Mouse (Mus musculus) hindbrain, embryonic 11.5 days (tissue): ENCODE measurements around the gene Taar7d. TPM values are rescaled to one million over a fixed set of nuclear protein-coding genes. Genes with fewer than 3 reads are reported as not detected.

Experiments used
- ATAC-seq: fragments of 200-750 bp; cut with Nextera tagmentation; 2 replicates; pipeline ENCODE4 v1.8.0; 2017; ENCODE audit warnings: mild to moderate bottlenecking, moderate TSS enrichment, moderate library complexity; ENCODE audit not compliant: low FRiP score
- DNase-seq: peaks from one replicate; pipeline ENCODE4 v3.0.0-alpha.2; 2015; ENCODE audit warnings: low spot score
- H3K27ac ChIP-seq: fragments of 300-500 bp; sonication (generic); 2 replicates; pipeline ENCODE4 v1.5.1; 2014; ENCODE audit warnings: mild to moderate bottlenecking, low read depth, low read length
- H3K27me3 ChIP-seq: fragments of 300-500 bp; sonication (generic); 2 replicates; pipeline ENCODE4 v1.6.1; 2014; ENCODE audit warnings: mild to moderate bottlenecking, low read length, moderate library complexity, mixed read lengths; ENCODE audit not compliant: control insufficient read depth, insufficient read depth
- H3K36me3 ChIP-seq: fragments of 300-500 bp; sonication (generic); 2 replicates; pipeline ENCODE4 v1.6.1; 2014; ENCODE audit warnings: mild to moderate bottlenecking, low read length, moderate library complexity, mixed read lengths; ENCODE audit not compliant: control insufficient read depth, insufficient read depth
- H3K4me1 ChIP-seq: fragments of 300-500 bp; sonication (generic); replicated peaks from 2 replicates; pipeline ENCODE4 v1.6.1; 2014; ENCODE audit warnings: low read length, mixed read lengths; ENCODE audit not compliant: control insufficient read depth, insufficient read depth
- H3K4me2 ChIP-seq: fragments of 300-500 bp; sonication (generic); replicated peaks from 2 replicates; pipeline ENCODE4 v1.6.1; 2014; ENCODE audit warnings: mild to moderate bottlenecking, low read depth, low read length
- H3K4me3 ChIP-seq: fragments of 300-500 bp; sonication (generic); 2 replicates; pipeline ENCODE4 v1.5.1; 2014; ENCODE audit warnings: low read depth, low read length
- H3K9ac ChIP-seq: fragments of 300-500 bp; sonication (generic); 2 replicates; pipeline ENCODE4 v1.6.1; 2014; ENCODE audit warnings: low read depth, low read length
- H3K9me3 ChIP-seq: fragments of 300-500 bp; sonication (generic); 2 replicates; pipeline ENCODE4 v1.6.1; 2016; ENCODE audit warnings: low read length; ENCODE audit not compliant: control insufficient read depth
- WGBS: fragments of 180-500 bp; shearing (Covaris S2); extraction: QIAGEN DNeasy Blood & Tissue Kit; methylation state at CpG from one replicate; pipeline ENCODE4 v1.1.7; 2014; 5-methylcytosine and 5-hydroxymethylcytosine counted together
- polyA plus RNA-seq: library from polyadenylated mRNA; unstranded; fragments of >200 nt; fragmentation: Nextera tagmentation; extraction: Ambion mirVana; gene quantifications from 2 replicates; pipeline ENCODE4 v1.2.1, GENCODE M21; 2014

Taar7d gene
- not detected in 2 replicates for polyA plus RNA-seq

DNA sequence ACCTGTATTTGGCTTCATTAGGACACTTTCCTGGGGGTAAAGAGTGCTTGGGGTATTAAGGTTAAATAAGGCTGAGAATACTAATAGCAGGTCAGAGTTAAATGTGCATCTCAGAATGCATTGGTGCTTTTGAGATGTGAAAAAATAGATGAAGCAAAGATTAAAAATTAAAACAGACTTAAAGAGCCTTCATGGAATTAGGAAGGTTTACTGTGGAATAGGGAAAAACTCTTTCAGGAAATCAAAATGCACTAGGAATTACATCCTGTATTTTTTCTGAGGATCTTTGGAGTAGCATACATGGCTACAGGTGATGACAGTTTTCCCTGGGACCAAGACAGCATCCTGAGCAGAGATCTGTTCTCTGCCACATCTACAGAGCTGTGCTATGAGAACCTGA lies at the start of gene Taar7d:
Gene Taar7d (plus strand): TSS at position 301 of the 400 bp plus-strand sequence.
- Histone ChIP-seq H3K9me3 (no peaks in the 10 kb centered on the region), H3K4me2 (no peak within 1 kb of the TSS), H3K9ac (no peak within 1 kb of the TSS), H3K27ac (no peak within 1 kb of the TSS), H3K4me3 (no peak within 1 kb of the TSS), H3K27me3 (no peaks in the 10 kb centered on the region), H3K4me1 (no peaks in the 10 kb centered on the region), H3K36me3 (no peaks in the 10 kb centered on the region)
- DNase-seq (no peak), ATAC-seq (no peak)

DNA sequence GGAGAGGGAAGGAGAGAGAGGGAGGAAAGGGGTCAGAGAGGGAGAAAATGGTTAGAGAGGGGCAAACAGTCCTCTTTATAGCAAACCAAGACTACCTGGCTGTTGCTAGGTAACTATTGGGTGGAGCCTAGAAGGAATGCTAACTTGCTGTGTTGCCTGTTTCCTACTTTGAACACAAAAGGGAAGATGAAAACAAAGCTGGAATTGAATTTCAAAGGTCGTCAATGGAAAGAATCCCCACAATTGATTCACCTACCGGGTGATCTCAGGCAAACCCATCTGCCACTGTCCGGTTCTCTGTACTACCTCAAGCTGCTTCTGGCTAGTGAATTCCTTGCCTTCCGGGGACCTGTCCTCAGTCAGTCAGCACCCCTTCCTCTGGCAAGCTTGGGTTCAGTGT lies 49.1 kb upstream of the Taar7d start:
- Histone ChIP-seq H3K27ac (no peak overlapping the region), H3K9me3 (no peaks in the 10 kb centered on the region), H3K4me1 (no peaks in the 10 kb centered on the region), H3K36me3 (no peaks in the 10 kb centered on the region), H3K9ac (no peak overlapping the region), H3K4me2 (no peak overlapping the region), H3K4me3 (no peak overlapping the region), H3K27me3 (no peaks in the 10 kb centered on the region)
- DNase-seq (no peak), ATAC-seq (no peak)
- 45% methylated on average over 4 of the region's 4 CpGs for WGBS

DNA sequence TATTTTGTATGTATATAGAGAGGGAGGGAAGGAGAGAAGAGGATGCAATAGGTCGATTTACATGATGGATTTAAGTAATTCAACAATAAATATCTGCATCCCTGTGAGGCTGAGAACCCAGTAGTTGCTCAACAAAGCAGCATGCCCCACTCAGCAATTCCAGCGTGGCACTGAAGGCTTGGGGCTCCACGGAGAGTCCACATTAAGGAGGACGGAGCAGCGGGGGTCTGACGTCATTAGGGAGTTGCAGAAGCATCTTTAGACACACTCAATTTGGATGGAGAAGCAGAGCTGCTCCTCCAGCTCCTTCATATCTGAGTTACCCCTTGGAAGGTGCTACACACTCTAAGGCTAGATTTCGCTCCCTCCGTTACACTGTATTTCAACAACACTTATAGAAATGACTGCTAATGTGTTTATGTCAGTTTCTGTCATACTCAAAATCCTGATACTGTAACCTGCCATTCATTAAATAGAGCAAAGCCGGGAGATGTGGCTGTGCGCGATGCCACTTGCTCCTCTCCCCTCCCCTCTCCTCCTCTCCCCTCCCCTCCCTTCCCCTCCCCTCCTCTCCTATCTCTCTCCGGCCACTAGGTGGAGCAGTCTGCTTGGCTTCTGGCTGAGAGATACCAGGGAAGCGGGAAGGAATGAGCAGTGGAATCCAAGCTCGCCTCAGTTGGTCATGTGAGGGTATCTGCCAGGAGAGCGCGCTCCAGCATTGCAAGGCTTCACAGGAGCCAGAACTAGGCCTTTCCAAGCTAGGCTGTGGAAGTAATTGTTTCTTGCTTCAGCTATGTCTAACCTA lies 47.9 kb upstream of the Taar7d start:
- Histone ChIP-seq H3K4me3 (no peak overlapping the region), H3K9ac (no peak overlapping the region), H3K27me3 (no peaks in the 10 kb centered on the region), H3K4me1 (no peaks in the 10 kb centered on the region), H3K27ac (no peak overlapping the region), H3K9me3 (no peaks in the 10 kb centered on the region), H3K36me3 (no peaks in the 10 kb centered on the region), H3K4me2 (no peak overlapping the region)
- 50% methylated on average over 16 of the region's 16 CpGs for WGBS
- ATAC-seq: peak; percentile 82
- peak; percentile 87 for DNase-seq

DNA sequence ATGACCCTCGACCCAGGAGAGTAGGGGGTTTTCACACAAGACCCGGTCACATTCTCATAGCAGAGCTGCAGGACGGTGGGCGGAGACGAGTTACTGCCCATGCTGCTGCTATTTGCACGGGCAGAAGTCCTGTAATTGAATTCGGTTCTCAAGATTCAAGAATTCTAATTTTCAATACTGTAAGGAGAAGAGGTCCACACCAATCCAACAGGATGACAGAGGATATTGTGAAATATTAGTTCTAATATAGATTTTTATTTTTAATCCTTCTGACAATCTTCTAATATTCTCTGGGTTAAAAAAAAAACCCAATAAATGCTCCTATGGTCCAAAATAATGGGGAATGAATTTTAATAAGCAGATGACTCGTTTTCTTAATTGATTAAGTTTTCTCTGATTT lies 41.5 kb upstream of the Taar7d start, which contains the start of gene Taar6:
Gene Taar6 (minus strand): TSS at position 101 of the 400 bp plus-strand sequence.
- DNase-seq (no peak), ATAC-seq (no peak)
- H3K27ac ChIP-seq: no peak within 1 kb of the TSS
- no peak within 1 kb of the TSS for H3K4me2 ChIP-seq
- H3K36me3 ChIP-seq: no peaks in the 10 kb centered on the region
- WGBS: 65% methylated on average over 8 of the region's 8 CpGs
- no peaks in the 10 kb centered on the region for H3K27me3 ChIP-seq
- no peaks in the 10 kb centered on the region for H3K4me1 ChIP-seq
- H3K4me3 ChIP-seq: no peak within 1 kb of the TSS
- H3K9me3 ChIP-seq: no peaks in the 10 kb centered on the region
- no peak within 1 kb of the TSS for H3K9ac ChIP-seq

DNA sequence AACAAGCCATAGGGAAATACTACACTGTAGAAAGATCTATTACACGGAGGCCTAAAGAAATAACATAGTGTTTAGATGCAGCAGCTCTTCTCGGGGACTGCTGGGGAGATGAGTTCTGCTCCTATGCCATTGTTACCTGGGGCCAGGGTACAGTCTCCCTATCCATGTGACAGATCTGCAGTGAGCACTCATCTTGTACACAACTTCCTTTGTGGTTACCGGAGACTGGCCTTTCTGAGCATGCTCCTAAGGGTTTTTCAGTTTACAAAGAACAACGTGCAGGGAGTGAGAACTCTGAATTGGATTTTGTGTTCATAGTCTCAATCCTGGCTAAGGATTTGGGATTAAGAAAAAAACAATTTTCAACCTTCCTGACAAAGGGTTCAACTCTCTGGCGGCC lies 40.6 kb upstream of the Taar7d start:
- 88% methylated on average over 5 of the region's 5 CpGs for WGBS
- Histone ChIP-seq H3K4me2 (no peak overlapping the region), H3K4me3 (no peak overlapping the region), H3K9me3 (no peaks in the 10 kb centered on the region), H3K9ac (no peak overlapping the region), H3K27ac (no peak overlapping the region), H3K27me3 (no peaks in the 10 kb centered on the region), H3K4me1 (no peaks in the 10 kb centered on the region), H3K36me3 (no peaks in the 10 kb centered on the region)
- ATAC-seq (no peak), DNase-seq (no peak)

DNA sequence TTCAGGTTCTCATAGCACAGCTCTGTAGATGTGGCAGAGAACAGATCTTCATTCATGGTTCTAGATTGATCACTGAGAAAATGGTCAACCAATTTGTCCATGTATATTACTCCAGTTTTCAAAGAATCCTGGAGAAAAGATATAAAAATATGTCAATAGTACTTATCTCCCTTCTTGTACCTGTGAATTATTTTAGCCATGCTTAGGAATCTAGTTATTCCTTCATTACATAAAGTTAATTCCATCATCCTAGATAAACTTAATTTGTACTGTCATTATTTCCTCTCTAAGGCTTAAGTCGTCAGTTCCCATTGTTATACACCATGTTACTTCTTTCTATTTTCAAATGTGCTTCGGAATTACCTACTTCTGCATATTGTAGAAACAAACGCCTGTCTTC lies 33.6 kb upstream of the Taar7d start, which contains the start of gene Taar7a:
Gene Taar7a (minus strand): TSS at position 101 of the 400 bp plus-strand sequence.
- 90% methylated on average over 3 of the region's 3 CpGs for WGBS
- no peak within 1 kb of the TSS for H3K27ac ChIP-seq

DNA sequence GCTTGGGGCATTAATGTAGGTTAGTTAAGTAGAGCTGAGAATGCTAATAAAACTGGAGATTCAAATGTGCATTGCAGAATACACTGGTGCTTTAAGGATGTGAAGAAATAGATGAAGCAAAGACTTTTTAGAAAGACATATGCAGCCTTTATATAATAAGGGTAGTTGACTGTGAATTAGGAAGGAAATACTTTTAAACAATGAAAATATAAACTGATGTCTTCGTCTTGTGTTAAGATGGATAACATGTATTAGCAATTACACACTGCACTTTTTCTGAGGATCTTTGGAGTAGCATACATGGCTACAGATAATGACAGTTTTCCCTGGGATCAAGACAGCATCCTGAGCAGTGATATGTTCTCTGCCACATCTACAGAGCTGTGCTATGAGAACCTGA lies 27.4 kb upstream of the Taar7d start, which contains the start of gene Taar7b:
Gene Taar7b (plus strand): TSS at position 301 of the 400 bp plus-strand sequence.
- DNase-seq: no peak

More for the DNA sequence above, 33.6 kb upstream of the Taar7d start, which contains the start of gene Taar7a:
- Histone ChIP-seq H3K9me3 (no peaks in the 10 kb centered on the region), H3K4me1 (no peaks in the 10 kb centered on the region), H3K27me3 (no peaks in the 10 kb centered on the region), H3K36me3 (no peaks in the 10 kb centered on the region), H3K4me3 (no peak within 1 kb of the TSS), H3K9ac (no peak within 1 kb of the TSS), H3K4me2 (no peak within 1 kb of the TSS)
- no peak for ATAC-seq
- no peak for DNase-seq

DNA sequence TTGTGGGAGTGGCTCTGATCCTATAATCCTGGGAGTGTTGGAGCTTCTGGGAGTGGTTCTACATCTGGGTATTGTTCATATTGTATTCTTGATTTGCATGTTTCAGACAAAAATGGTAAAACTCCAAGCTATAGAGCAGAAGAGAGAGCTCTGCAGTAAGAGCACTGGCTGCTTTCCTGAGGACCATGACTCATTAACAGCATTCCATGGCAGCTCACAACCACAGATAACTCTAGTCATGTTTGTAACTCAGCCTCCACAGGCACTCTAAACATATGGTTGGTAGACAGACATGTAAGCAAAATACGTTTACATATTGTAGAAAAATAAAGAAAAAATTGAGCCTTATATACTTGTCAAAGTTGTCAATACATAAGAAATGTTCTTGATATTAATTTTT lies 20.6 kb upstream of the Taar7d start:
- DNase-seq (no peak), ATAC-seq (no peak)
- Histone ChIP-seq H3K4me3 (no peak overlapping the region), H3K9ac (no peak overlapping the region), H3K36me3 (no peaks in the 10 kb centered on the region), H3K4me1 (no peaks in the 10 kb centered on the region), H3K27ac (no peak overlapping the region), H3K4me2 (no peak overlapping the region), H3K9me3 (no peaks in the 10 kb centered on the region), H3K27me3 (no peaks in the 10 kb centered on the region)
- WGBS: 71% methylated on average over 1 of the region's 1 CpGs

More for the DNA sequence above, 27.4 kb upstream of the Taar7d start, which contains the start of gene Taar7b:
- Histone ChIP-seq H3K4me3 (no peak within 1 kb of the TSS), H3K4me2 (no peak within 1 kb of the TSS), H3K36me3 (no peaks in the 10 kb centered on the region), H3K9ac (no peak within 1 kb of the TSS), H3K9me3 (no peaks in the 10 kb centered on the region), H3K4me1 (no peaks in the 10 kb centered on the region), H3K27ac (no peak within 1 kb of the TSS), H3K27me3 (no peaks in the 10 kb centered on the region)
- no peak for ATAC-seq
- WGBS: 97% methylated on average over 1 of the region's 1 CpGs

DNA sequence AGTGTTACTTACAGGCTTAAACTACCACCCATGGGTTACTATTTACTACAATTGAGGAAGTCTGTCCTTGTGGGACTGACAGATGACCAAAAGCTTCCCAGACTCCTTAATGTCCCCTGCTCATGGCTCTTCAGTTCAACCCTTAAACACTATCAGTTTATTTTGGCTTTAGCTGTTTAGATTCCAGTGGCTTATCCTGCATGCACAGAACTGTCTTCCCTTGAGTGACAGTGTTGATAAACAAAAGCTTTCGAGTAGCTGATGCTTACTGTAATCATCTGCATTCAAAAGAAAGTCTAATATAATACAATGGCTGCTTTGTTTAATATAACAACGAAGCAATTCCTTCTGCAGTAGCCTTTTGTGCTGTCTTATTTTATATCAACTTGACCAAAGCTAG lies 20.0 kb upstream of the Taar7d start:
- H3K4me3 ChIP-seq: no peak overlapping the region
- no peak for ATAC-seq
- 75% methylated on average over 2 of the region's 2 CpGs for WGBS

More for the DNA sequence above, 20.0 kb upstream of the Taar7d start:
- Histone ChIP-seq H3K36me3 (no peaks in the 10 kb centered on the region), H3K9me3 (no peaks in the 10 kb centered on the region), H3K4me2 (no peak overlapping the region), H3K4me1 (no peaks in the 10 kb centered on the region), H3K9ac (no peak overlapping the region), H3K27ac (no peak overlapping the region), H3K27me3 (no peaks in the 10 kb centered on the region)
- DNase-seq: no peak
